Mouse (Mus musculus) kidney, adult 2 months (tissue): Measurements from ENCODE around the gene Mcf2l. TPM values are rescaled to one million over a fixed set of nuclear protein-coding genes. Genes with fewer than 3 reads are reported as not detected.

ENCODE experiments used
- DNase-seq: peaks from one replicate; pipeline ENCODE4 v3.0.0; 2021
- H3K27ac ChIP-seq: fragments of 200-500 bp; 2 replicates; pipeline ENCODE4 v1.5.1; 2012; ENCODE audit warnings: low read depth, low read length, control low read depth, inconsistent platforms; ENCODE audit not compliant: insufficient read depth
- H3K27me3 ChIP-seq: fragments of 200-500 bp; replicated peaks from 2 replicates; pipeline ENCODE4 v1.6.1; 2012; ENCODE audit warnings: mild to moderate bottlenecking, moderate library complexity, low read length, inconsistent platforms; ENCODE audit not compliant: control insufficient read depth, insufficient read depth
- H3K36me3 ChIP-seq: fragments of 200-500 bp; 2 replicates; pipeline ENCODE4 v1.6.1; 2012; ENCODE audit warnings: mild to moderate bottlenecking, moderate library complexity, low read length, inconsistent platforms; ENCODE audit not compliant: control insufficient read depth, insufficient read depth
- H3K4me1 ChIP-seq: fragments of 200-500 bp; 2 replicates; pipeline ENCODE4 v1.6.1; 2011; ENCODE audit warnings: low read length; ENCODE audit not compliant: control insufficient read depth, insufficient read depth
- H3K4me3 ChIP-seq: fragments of 200-500 bp; 2 replicates; pipeline ENCODE4 v1.5.1; 2011; ENCODE audit warnings: mild to moderate bottlenecking, low read depth, low read length, control low read depth; ENCODE audit not compliant: insufficient read depth
- CTCF ChIP-seq: fragments of 200-500 bp; conservative IDR thresholded peaks from 2 replicates; pipeline ENCODE4 v1.5.1; 2011; ENCODE audit warnings: low read depth, mild to moderate bottlenecking, control low read depth, low read length, moderate library complexity, mixed read lengths; ENCODE audit not compliant: insufficient read depth, insufficient read length
- POLR2A ChIP-seq: fragments of 200-500 bp; IDR thresholded peaks from one replicate; pipeline ENCODE4 v1.6.1; 2011; ENCODE audit warnings: low read depth, low read length, control low read depth
- WGBS: fragments of 180-500 bp; shearing (Covaris S2); methylation state at CpG from one replicate; pipeline ENCODE4 v1.1.7; 2018; 5-methylcytosine and 5-hydroxymethylcytosine counted together
- polyA plus RNA-seq: library from polyadenylated mRNA; depleted of rRNA; stranded (reverse); fragments of >200 nt; gene quantifications from 2 replicates; pipeline ENCODE4 v1.2.3, GENCODE M21; 2012

Gene Mcf2l
- polyA plus RNA-seq, 1 experiment: 15.1 TPM

GRCm38 (mm10) chr8:12984601-12985243, 111.1 kb downstream of the Mcf2l start:
- no peak for DNase-seq
- Histone ChIP-seq H3K36me3 (no peaks in the 10 kb centered on the region), H3K27ac (no peak overlapping the region), H3K27me3 (no peaks in the 10 kb centered on the region), H3K4me1 (no peaks in the 10 kb centered on the region), H3K4me3 (no peak overlapping the region)
- 92% methylated on average over 17 of the region's 17 CpGs for WGBS
- TF ChIP-seq CTCF: no peak
- no peak for TF ChIP-seq POLR2A

GRCm38 (mm10) chr8:12985259-12985658, 111.7 kb downstream of the Mcf2l start:
- TF ChIP-seq POLR2A (no peak), CTCF (no peak)
- WGBS: 84% methylated on average over 13 of the region's 13 CpGs
- Histone ChIP-seq H3K27me3 (no peaks in the 10 kb centered on the region), H3K4me3 (no peak overlapping the region), H3K4me1 (no peaks in the 10 kb centered on the region), H3K36me3 (no peaks in the 10 kb centered on the region), H3K27ac (no peak overlapping the region)
- DNase-seq: no peak

GRCm38 (mm10) chr8:12987571-12987970, 114.0 kb downstream of the Mcf2l start:
- H3K27ac ChIP-seq: no peak overlapping the region
- no peak for DNase-seq
- no peaks in the 10 kb centered on the region for H3K27me3 ChIP-seq
- H3K36me3 ChIP-seq: no peaks in the 10 kb centered on the region
- TF ChIP-seq POLR2A (no peak), CTCF (no peak)
- no peaks in the 10 kb centered on the region for H3K4me1 ChIP-seq
- no peak overlapping the region for H3K4me3 ChIP-seq
- 90% methylated on average over 8 of the region's 8 CpGs for WGBS

- Histone ChIP-seq H3K27me3 (no peaks in the 10 kb centered on the region), H3K4me3 (no peak overlapping the region), H3K27ac (no peak overlapping the region), H3K36me3 (no peaks in the 10 kb centered on the region), H3K4me1 (no peaks in the 10 kb centered on the region)
- peak; percentile 11 for DNase-seq
- TF ChIP-seq POLR2A (no peak), CTCF (peak; percentile 60)
- 70% methylated on average over 13 of the region's 13 CpGs for WGBS
Observed at GRCm38 (mm10) chr8:12988722-12989430, 115.3 kb downstream of the Mcf2l start.

GRCm38 (mm10) chr8:12991411-12991810, 117.8 kb downstream of the Mcf2l start:
- no peak overlapping the region for H3K4me3 ChIP-seq
- no peak overlapping the region for H3K27ac ChIP-seq
- WGBS: 67% methylated on average over 10 of the region's 10 CpGs
- TF ChIP-seq CTCF: no peak
- TF ChIP-seq POLR2A: no peak
- no peaks in the 10 kb centered on the region for H3K4me1 ChIP-seq
- no peak for DNase-seq
- no peaks in the 10 kb centered on the region for H3K36me3 ChIP-seq
- no peaks in the 10 kb centered on the region for H3K27me3 ChIP-seq

GRCm38 (mm10) chr8:12994468-12994867, 120.9 kb downstream of the Mcf2l start:
- TF ChIP-seq POLR2A (no peak), CTCF (no peak)
- Histone ChIP-seq H3K4me1 (no peaks in the 10 kb centered on the region), H3K27me3 (no peaks in the 10 kb centered on the region), H3K27ac (no peak overlapping the region), H3K36me3 (no peaks in the 10 kb centered on the region), H3K4me3 (no peak overlapping the region)
- DNase-seq: no peak
- WGBS: 75% methylated on average over 5 of the region's 5 CpGs

- Histone ChIP-seq H3K36me3 (no peaks in the 10 kb centered on the region), H3K4me3 (no peak overlapping the region), H3K27ac (no peak overlapping the region), H3K4me1 (no peaks in the 10 kb centered on the region), H3K27me3 (no peaks in the 10 kb centered on the region)
- 50% methylated on average over 5 of the region's 5 CpGs for WGBS
- DNase-seq: peak; percentile 15
- no peak for TF ChIP-seq CTCF
- TF ChIP-seq POLR2A: no peak
Observed at GRCm38 (mm10) chr8:12995481-12995880, 121.9 kb downstream of the Mcf2l start.
